Mouse (Mus musculus) heart, postnatal 14 days (tissue): Measurements from ENCODE around the gene Aldh1l2. TPM values are rescaled to one million over a fixed set of nuclear protein-coding genes. Genes with fewer than 3 reads are reported as not detected.
A peak's percentile ranks its signal among the peaks of the same experiment; 100 is the strongest.
"Not testable (repeated sequence)": the region's sequence is repeated elsewhere in the genome, so short reads cannot be mapped to it uniquely, and the experiment has no call there.

Source experiments
- DNase-seq, 2 experiments: peaks; one replicate each; pipeline ENCODE4 v3.0.0; 2021 to 2022
- intact Hi-C: fragments of 180-260 bp; cut with DNase I; formaldehyde crosslinking; loops from one replicate; pipeline ENCODE4 v1.15.1; 2025
- long read RNA-seq, 2 experiments: library from polyadenylated mRNA; stranded (forward); transcript quantifications; one replicate each; pipeline ENCODE4 v2.0.0; 2021
- total RNA-seq, 2 experiments: library from RNA; stranded (reverse); gene quantifications; 2 replicates each; pipeline ENCODE4 v1.2.3; 2021

Aldh1l2 gene
- 10 to 100 TPM; 22.8 to 26.5 TPM for total RNA-seq
- long read RNA-seq, experiment 1, full-length matches to known transcripts, result 11 of 18 reads
- long read RNA-seq, experiment 1, partial matches to known transcripts, result 3 of 18 reads
- long read RNA-seq, experiment 1, other reads (novel, unspliced or antisense), result 4 of 18 reads
- long read RNA-seq, experiment 2, full-length matches to known transcripts, result 6 of 10 reads
- long read RNA-seq, experiment 2, partial matches to known transcripts, result 3 of 10 reads
- long read RNA-seq, experiment 2, other reads (novel, unspliced or antisense), result 1 of 10 reads

DNA sequence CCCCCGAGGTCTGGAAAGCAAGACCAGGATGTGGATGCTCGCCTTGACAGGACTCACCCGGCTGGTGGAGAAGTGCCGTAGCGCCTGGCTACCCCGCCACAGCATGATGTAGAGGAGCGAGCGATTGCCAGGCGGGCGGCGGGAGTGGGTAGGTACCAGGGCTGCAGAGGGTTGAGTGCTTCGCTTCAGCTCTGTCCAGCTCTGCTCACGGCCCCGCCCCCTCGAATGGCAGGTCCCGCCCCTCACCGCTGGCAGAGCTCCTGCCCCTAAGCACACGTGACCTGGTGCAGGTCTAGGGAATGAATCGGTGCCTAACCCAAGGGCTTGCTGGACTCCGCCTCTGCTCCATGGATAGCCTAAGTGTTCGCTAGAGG, at the start of gene Aldh1l2:
Gene Aldh1l2, minus strand, starts transcription at position 231 of the 374 bp plus-strand sequence.
- intact Hi-C loops, result no loop called here
- DNase-seq, result peak; percentile 73 to 82

GRCm38 (mm10) chr10:83565449-83566441, 31.8 kb upstream of the Aldh1l2 start:
- intact Hi-C loops, result no loop called here
- DNase-seq, result no peak

DNA sequence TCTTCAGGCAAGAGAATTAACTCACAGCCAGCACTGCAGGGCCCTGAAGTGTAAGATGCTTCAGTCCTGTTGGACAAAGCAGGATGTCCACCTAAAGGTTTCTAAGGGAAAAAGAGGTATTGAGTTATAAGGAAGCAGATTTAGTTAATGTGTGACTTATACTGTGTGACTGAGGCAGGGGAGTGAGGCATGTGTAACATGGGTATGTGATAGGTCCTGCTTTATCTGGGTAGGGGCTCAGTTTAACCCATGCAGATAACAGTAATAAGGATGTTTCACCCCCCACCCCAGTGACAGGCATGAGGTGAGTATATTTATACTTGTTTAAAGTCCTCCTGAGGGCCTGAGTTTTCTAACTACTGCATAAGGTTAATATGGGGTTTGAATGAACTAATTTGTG, 29.1 kb upstream of the Aldh1l2 start:
- DNase-seq, result no peak
- intact Hi-C loops, result no loop called here

- DNase-seq, result no peak
- intact Hi-C loops, result loop anchor here (5.0 kb wide), 1 partner anchor 97 kb away; no protein-coding TSS in a partner anchor
These were observed 11.4 kb upstream of the Aldh1l2 start for GRCm38 (mm10) chr10:83545341-83545740.

DNA sequence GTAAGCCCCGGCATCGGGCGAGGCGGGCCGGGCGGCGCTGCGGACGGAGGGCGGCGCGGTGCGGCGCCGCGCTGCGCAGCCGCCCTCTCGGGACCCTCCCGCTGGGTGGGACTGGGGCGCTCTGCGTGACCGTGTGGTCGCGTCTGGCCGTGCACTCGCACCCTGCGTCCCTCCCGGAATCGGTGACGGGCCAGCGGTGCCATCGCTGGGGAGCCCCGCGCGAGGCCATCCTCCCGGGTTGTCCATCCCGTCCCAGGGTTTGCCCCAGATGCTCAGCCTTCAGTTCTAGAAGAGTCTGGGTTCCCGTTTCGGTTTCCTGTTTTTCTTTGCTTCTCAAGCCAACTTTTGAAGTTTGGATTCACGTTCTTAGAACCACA, 10.2 kb upstream of the Aldh1l2 start:
- DNase-seq, result no peak
- intact Hi-C loops, result no loop called here

DNA sequence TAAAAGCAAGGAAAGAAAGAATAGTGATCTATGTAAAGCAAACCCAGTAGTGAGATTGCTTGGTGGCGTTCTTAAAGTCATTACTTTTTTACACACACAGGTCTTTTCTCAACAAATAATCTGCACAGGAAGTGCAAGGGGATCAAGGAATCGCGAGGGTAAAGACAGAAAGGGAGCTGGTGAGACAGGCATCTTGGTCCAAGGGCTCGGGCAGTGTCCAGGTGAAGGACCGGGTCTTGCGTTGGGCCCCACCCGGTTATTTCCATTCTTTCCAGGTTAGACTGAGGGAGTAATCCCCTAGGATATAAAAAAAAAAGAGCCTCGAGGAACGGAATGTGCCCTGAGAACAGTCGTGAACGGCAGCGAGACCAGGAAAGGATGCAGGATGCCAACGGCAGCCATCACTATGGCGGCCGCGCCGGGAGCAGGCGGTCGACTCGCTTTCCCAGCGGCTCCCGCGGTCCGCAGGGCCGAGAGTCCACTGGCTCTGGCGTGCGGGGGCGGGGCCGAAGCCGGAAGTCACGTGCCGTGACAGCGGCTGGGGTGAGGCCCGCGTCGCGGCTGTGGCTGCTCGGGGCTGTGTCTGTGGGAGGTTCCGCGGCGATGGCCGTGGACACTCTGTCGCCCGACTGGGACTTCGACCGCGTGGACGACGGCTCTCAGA, 9.6 kb upstream of the Aldh1l2 start, which contains the start of gene Washc4:
Gene Washc4, plus strand, starts transcription at position 314 of the 664 bp plus-strand sequence.
- intact Hi-C loops, result no loop called here
- peak; percentile 97 to 98 for DNase-seq

GRCm38 (mm10) chr10:83542241-83542640, 8.3 kb upstream of the Aldh1l2 start:
- intact Hi-C loops, result no loop called here
- no peak for DNase-seq

GRCm38 (mm10) chr10:83540092-83540491, 6.2 kb upstream of the Aldh1l2 start:
- intact Hi-C loops, result no loop called here
- no peak for DNase-seq

- DNase-seq, result no peak
- intact Hi-C loops, result no loop called here
These were observed 5.5 kb upstream of the Aldh1l2 start for GRCm38 (mm10) chr10:83539311-83539980.

DNA sequence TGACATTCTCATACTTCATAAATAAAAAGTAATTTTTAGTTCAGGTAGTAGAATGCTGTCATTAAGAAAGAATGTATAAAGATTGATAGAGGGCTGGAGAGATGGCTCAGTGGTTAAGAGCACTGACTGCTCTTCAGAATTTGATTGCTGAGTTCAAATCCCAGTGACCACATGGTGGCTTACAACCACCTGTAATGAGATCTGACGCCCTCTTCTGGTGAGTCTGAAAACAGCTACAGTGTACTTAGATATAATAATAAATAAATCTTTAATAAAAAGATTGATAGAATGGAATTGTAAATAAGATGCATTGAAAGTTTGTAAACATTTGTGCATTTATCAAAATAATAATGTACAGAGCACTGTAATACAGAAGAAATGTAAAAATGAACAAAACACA, 2.5 kb upstream of the Aldh1l2 start:
- DNase-seq, result no peak
- intact Hi-C loops, result no loop called here

- peak; percentile 53 to 65 for DNase-seq
- intact Hi-C loops, result no loop called here
These were observed 556 bp downstream of the Aldh1l2 start for GRCm38 (mm10) chr10:83533258-83533909.

DNA sequence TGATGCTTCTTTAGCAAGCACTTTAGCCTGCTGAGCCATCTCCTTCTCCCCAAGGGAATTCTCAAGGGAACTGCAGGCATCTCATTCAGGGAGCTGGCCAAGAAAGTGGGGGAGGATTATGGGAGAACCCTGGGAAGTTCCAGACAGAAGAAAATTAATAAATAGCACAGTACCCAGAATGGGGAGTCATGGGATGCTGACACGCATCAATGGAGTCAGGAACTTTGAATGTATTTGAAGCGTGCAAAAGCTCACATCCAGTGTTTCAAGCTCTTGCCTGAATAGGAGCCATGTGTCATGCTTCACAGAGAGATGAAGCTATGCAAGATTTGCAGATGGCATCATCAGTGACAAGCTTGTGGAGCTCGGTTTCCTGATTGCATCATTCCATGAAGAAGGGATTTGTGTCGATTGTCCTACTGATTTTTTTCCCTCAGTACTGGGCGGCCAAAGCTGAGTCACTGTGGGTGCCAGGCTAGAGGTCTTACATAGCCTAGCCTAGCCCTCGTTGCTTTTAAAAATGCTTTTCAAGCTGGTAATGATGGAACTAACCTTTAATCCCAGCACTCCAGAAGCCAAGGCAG, 3.5 kb downstream of the Aldh1l2 start:
- intact Hi-C loops, result no loop called here
- no peak for DNase-seq

DNA sequence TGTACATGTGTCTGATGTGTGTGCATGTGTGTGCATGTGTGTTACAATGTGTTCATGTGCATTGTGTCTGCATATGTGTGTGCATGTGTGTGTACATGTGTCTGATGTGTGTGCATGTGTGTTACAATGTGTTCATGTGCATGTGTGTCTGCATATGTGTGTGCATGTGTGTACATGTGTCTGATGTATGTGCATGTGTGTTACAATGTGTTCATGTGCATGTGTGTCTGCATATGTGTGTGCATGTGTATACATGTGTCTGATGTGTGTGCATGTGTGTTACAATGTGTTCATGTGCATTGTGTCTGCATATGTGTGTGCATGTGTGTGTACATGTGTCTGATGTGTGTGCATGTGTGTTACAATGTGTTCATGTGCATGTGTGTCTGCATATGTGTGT, 9.7 kb downstream of the Aldh1l2 start:
- DNase-seq, intact Hi-C loops: not testable (repeated sequence)

GRCm38 (mm10) chr10:83520990-83521389, 12.9 kb downstream of the Aldh1l2 start:
- intact Hi-C loops, result no loop called here
- no peak for DNase-seq

DNA sequence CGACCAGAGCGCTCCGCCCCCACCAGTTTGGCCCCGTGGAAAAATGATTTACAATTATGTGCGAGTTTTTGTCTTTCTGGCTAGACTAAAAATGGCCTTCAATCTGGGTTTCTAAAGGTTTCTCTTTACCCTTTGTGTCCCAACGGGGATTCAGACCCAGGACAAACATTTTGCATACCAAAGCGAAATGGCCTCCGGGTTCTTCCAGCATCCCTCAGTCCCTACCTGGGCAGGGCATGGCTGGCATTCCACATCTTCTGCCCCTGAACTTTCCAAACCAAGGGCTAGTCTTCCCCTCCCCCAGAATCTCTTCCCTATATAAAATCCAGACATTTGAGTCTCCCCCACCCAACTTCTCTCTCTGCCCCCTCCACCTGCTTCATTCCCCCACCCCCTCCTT, 20.2 kb downstream of the Aldh1l2 start:
- no peak for DNase-seq
- intact Hi-C loops, result no loop called here

DNA sequence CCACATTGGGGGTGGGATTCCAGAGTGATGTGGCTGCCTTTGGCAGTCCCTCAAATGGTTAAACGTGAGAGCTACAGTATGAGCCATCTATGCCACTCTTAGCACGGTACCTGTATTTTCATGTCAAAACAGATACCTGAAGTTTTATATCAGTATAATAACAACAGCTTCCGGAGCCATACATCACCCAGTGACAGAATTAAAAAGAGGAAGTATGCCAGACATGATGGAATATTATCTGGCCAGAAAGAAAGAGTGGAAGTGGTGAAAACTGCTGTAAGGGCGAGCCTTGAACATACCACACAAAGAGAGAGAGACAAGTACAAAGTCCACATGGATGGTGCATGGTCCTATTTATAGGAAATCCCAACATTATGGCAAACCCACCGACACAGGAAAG, 22.6 kb downstream of the Aldh1l2 start:
- DNase-seq, result no peak
- intact Hi-C loops, result no loop called here

DNA sequence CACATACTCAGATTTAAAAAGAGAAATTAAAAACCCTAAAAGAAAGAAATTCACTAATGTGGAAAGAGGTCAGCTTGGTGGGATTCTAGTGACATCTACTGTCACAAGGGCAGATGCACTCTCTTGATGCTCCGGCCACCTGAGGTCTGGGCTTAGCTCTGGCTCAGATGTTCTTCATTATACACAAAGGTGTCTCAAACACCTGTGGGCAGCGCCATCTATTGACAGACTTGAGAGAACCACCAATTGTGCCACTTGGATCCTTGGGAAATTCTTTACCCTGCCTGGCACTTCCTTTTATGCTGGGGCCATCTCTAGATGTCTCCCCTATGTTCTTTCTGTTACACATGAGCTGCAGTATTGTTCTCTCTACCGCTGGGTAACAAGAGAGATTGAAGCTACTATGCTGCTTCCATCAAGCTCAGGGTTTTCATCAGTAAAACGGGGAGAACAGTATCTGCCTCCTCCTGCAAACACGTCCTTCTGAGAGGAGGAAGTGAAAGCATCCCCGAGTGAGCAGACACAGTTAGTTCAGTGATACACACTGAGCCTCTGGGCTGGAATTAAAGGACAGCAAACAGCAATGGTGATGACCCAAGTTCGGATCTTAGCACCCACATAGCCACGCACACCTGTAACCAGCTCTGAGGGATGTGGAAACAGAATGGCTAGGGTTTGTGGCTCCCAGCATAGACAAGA, 24.8 kb downstream of the Aldh1l2 start:
- intact Hi-C loops, result loop anchor here (10.0 kb wide), 1 partner anchor 604 kb away; no protein-coding TSS in a partner anchor
- DNase-seq, result peak in 1 of 2 experiments; percentile 2

DNA sequence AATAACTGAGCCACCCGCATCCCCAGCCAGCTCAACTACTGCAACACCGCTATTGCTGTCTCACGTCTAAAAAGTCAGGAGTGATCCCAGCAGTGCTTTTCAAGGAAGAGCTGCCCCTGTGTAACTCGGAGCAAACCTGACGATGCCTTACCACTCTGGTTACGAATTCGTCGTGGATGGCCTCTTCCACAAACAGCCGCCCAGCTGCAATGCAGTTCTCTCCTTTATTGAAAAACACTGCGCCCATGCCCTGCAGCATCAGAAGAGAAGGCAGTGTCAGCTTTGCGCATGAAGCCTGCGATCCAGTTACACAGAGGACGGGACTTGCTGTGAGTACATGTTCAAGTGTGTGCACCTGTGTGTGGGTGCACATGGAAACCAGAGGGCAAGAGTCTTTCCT, 36.6 kb downstream of the Aldh1l2 start:
- no peak for DNase-seq
- intact Hi-C loops, result no loop called here

DNA sequence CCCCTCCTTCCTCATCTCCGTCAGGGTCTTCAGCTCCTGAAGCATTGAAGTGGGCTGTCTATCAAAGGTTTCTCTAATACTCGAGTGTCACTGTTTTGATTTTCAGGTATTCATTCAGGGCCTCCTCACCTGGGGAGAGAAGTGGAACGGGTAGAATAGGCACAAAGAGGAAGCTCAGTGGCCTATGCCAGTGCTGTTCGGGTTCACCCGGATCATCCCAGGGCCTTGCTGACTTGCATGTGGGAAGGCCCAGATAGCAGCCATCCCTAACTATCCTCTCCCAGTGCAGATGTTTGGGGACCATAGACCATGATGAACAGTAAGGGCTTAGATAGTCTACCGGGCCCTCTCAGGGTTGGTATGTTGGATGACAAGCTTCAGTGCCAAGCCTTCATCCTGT, 43.4 kb downstream of the Aldh1l2 start:
- intact Hi-C loops, result no loop called here

More for the DNA sequence above, 43.4 kb downstream of the Aldh1l2 start:
- no peak for DNase-seq
